Mouse (Mus musculus) liver, embryonic 14.5 days (tissue): ENCODE data around the gene Usp25. TPM values are rescaled to one million over a fixed set of nuclear protein-coding genes. Genes with fewer than 3 reads are reported as not detected.

Experiments used
- ATAC-seq: fragments of 200-750 bp; cut with Nextera tagmentation; 2 replicates; pipeline ENCODE4 v1.8.0; 2017; ENCODE audit warnings: moderate number of reproducible peaks, mild to moderate bottlenecking, moderate library complexity; ENCODE audit not compliant: insufficient read depth
- DNase-seq, 3 experiments: peaks; one replicate each; pipeline ENCODE4 v3.0.0-alpha.2; 2012 to 2013; ENCODE audit warnings: low read depth in 3 of 3, low spot score in 3 of 3
- H3K27ac ChIP-seq: fragments of 300-500 bp; sonication (generic); 2 replicates; pipeline ENCODE4 v1.5.1; 2014; ENCODE audit warnings: moderate library complexity, mild to moderate bottlenecking, control low read depth, inconsistent platforms
- H3K27me3 ChIP-seq: fragments of 300-500 bp; sonication (generic); 2 replicates; pipeline ENCODE4 v1.6.1; 2014; ENCODE audit warnings: mild to moderate bottlenecking, low read length, moderate library complexity; ENCODE audit not compliant: control insufficient read depth, insufficient read depth
- H3K36me3 ChIP-seq: fragments of 300-500 bp; sonication (generic); replicated peaks from 2 replicates; pipeline ENCODE4 v1.6.1; 2014; ENCODE audit warnings: low read depth; ENCODE audit not compliant: control insufficient read depth, insufficient read depth
- H3K4me1 ChIP-seq, 2 experiments: fragments of 200-500 bp in 1 of 2; fragments of 300-500 bp in 1 of 2; sonication (generic) in 1 of 2; replicated peaks; 2 replicates each; pipeline ENCODE4 v1.6.1; 2012 to 2014; ENCODE audit warnings: antibody characterized with exemption in 1 of 2, inconsistent platforms in 1 of 2, low read length in 1 of 2; ENCODE audit not compliant: control insufficient read depth in 2 of 2, insufficient read depth in 2 of 2
- H3K4me2 ChIP-seq: fragments of 300-500 bp; sonication (generic); 2 replicates; pipeline ENCODE4 v1.6.1; 2014; ENCODE audit warnings: low read depth, mild to moderate bottlenecking, control low read depth, moderate library complexity
- H3K4me3 ChIP-seq, 2 experiments: fragments of 200-500 bp in 1 of 2; fragments of 300-500 bp in 1 of 2; sonication (generic) in 1 of 2; 2 replicates each; pipeline ENCODE4 v1.5.1; 2012 to 2014; ENCODE audit warnings: low read depth in 2 of 2, low read length in 2 of 2, mild to moderate bottlenecking in 2 of 2, control low read depth in 1 of 2, inconsistent platforms in 1 of 2, moderate library complexity in 1 of 2; ENCODE audit not compliant: insufficient read depth in 1 of 2
- H3K9ac ChIP-seq: fragments of 300-500 bp; sonication (generic); replicated peaks from 2 replicates; pipeline ENCODE4 v1.6.1; 2014; ENCODE audit warnings: mild to moderate bottlenecking, control low read depth, moderate library complexity
- H3K9me3 ChIP-seq: fragments of 300-500 bp; sonication (generic); 2 replicates; pipeline ENCODE4 v1.6.1; 2016; ENCODE audit warnings: low read length, mixed read lengths; ENCODE audit not compliant: control insufficient read depth
- CTCF ChIP-seq: IDR thresholded peaks from 2 replicates; pipeline ENCODE4 v1.5.1; 2016; ENCODE audit warnings: antibody characterized with exemption, low read depth, control low read depth
- EP300 ChIP-seq: IDR thresholded peaks from 2 replicates; pipeline ENCODE4 v1.6.1; 2016; ENCODE audit warnings: antibody characterized with exemption, low read depth
- WGBS: fragments of 180-500 bp; shearing (Covaris S2); extraction: QIAGEN DNeasy Blood & Tissue Kit; methylation state at CpG from one replicate; pipeline ENCODE4 v1.1.7; 2014; ENCODE audit not compliant: insufficient replicate concordance; 5-methylcytosine and 5-hydroxymethylcytosine counted together
- polyA plus RNA-seq, 2 experiments: library from polyadenylated mRNA; depleted of rRNA in 1 of 2; stranded (reverse) in 1 of 2; unstranded in 1 of 2; fragments of >200 nt; fragmentation: Nextera tagmentation in 1 of 2; extraction: Ambion mirVana in 1 of 2; gene quantifications; 2 replicates each; pipeline versions ENCODE4 v1.2.1 to v1.2.3; 2012 to 2014

Usp25 gene
- polyA plus RNA-seq (2012; rRNA removed) (18.2 and 30.4 TPM in 2 replicates), polyA plus RNA-seq (2014; fragmentation: Nextera tagmentation; extraction: Ambion mirVana) (45.5 and 51.8 TPM in 2 replicates)

- ATAC-seq, result peak; percentile 88
- Histone ChIP-seq H3K4me3 (peak within 1 kb of the TSS; percentile 93 to 96), H3K9me3 (no peaks in the 10 kb centered on the region), H3K9ac (peak within 1 kb of the TSS; percentile 86), H3K27ac (peak within 1 kb of the TSS; percentile 66), H3K4me1 (peaks cover 23 to 24% of the 10 kb centered on the region in 2 experiments), H3K36me3 (peaks cover 12% of the 10 kb centered on the region), H3K27me3 (no peaks in the 10 kb centered on the region), H3K4me2 (peak within 1 kb of the TSS; percentile 88)
- peak; percentile 28; the same call in 1 of the 2 replicates for TF ChIP-seq CTCF
- no peak for TF ChIP-seq EP300
- DNase-seq, result peak; percentile 81 to 84 (median 83)
- WGBS, result under 1% methylated on average over 114 of the region's 126 CpGs
Measured at GRCm38 (mm10) chr16:77013427-77014320, at the start of gene Usp25. Gene Usp25, plus strand, starts transcription at chr16:77013706.

GRCm38 (mm10) chr16:76967593-76968275, 45.8 kb upstream of the Usp25 start:
- no peaks in the 10 kb centered on the region for H3K36me3 ChIP-seq
- peak; percentile 3 to 22 (median 5) for DNase-seq
- H3K27ac ChIP-seq, result no peak overlapping the region
- H3K4me3 ChIP-seq, result no peak overlapping the region
- WGBS, result 63% methylated on average over 3 of the region's 3 CpGs
- TF ChIP-seq EP300, result 0 out of 2 replicates have a peak, but pooled peaks have one; percentile 28
- no peak for TF ChIP-seq CTCF
- peak; percentile 70 for ATAC-seq
- no peaks in the 10 kb centered on the region for H3K9me3 ChIP-seq
- no peaks in the 10 kb centered on the region for H3K27me3 ChIP-seq
- no peak overlapping the region for H3K4me2 ChIP-seq
- peaks cover 0 to 4% of the 10 kb centered on the region in 2 experiments; a peak in 1 of 4 replicates for H3K4me1 ChIP-seq
- H3K9ac ChIP-seq, result no peak overlapping the region

- no peak overlapping the region for H3K4me3 ChIP-seq
- ATAC-seq, result no peak
- no peak for TF ChIP-seq EP300
- TF ChIP-seq CTCF, result no peak
- no peaks in the 10 kb centered on the region for H3K36me3 ChIP-seq
- H3K27me3 ChIP-seq, result no peaks in the 10 kb centered on the region
- no peak overlapping the region for H3K4me2 ChIP-seq
- DNase-seq, result no peak
- H3K9ac ChIP-seq, result no peak overlapping the region
- no peak overlapping the region for H3K27ac ChIP-seq
- H3K4me1 ChIP-seq, result peaks cover 0 to 4% of the 10 kb centered on the region in 2 experiments; a peak in 1 of 4 replicates
- 64% methylated on average over 5 of the region's 5 CpGs for WGBS
- H3K9me3 ChIP-seq, result no peaks in the 10 kb centered on the region
Measured at GRCm38 (mm10) chr16:76971211-76971610, 42.3 kb upstream of the Usp25 start.

GRCm38 (mm10) chr16:76976787-76977430, 36.6 kb upstream of the Usp25 start:
- H3K4me1 ChIP-seq, result no peaks in the 10 kb centered on the region
- H3K4me3 ChIP-seq, result no peak overlapping the region
- H3K27ac ChIP-seq, result no peak overlapping the region
- no peak overlapping the region for H3K4me2 ChIP-seq
- DNase-seq, result no peak
- no peaks in the 10 kb centered on the region for H3K36me3 ChIP-seq
- H3K9me3 ChIP-seq, result no peaks in the 10 kb centered on the region
- H3K27me3 ChIP-seq, result no peaks in the 10 kb centered on the region
- ATAC-seq, result no peak
- 49% methylated on average over 5 of the region's 5 CpGs for WGBS
- no peak overlapping the region for H3K9ac ChIP-seq
- no peak for TF ChIP-seq EP300
- TF ChIP-seq CTCF, result no peak
